Mouse (Mus musculus) gastrocnemius, adult 2 months (tissue): Measurements from ENCODE around the gene Taar8a. TPM values are rescaled to one million over a fixed set of nuclear protein-coding genes. Genes with fewer than 3 reads are reported as not detected.
"Not testable (repeated sequence)": the region's sequence is repeated elsewhere in the genome, so short reads cannot be mapped to it uniquely, and the experiment has no call there.

Source experiments
- DNase-seq: peaks from one replicate; pipeline ENCODE4 v3.0.0; 2022
- H3K27ac ChIP-seq: fragments of 200-600 bp; 2 replicates; pipeline ENCODE4 v1.8.1; 2022; ENCODE audit warnings: mild to moderate bottlenecking
- H3K4me3 ChIP-seq: fragments of 200-600 bp; 2 replicates; pipeline ENCODE4 v1.8.1; 2022; ENCODE audit warnings: mild to moderate bottlenecking, moderate library complexity
- CTCF ChIP-seq: fragments of 200-600 bp; IDR thresholded peaks from 2 replicates; pipeline ENCODE4 v1.8.1; 2022; ENCODE audit warnings: antibody characterized with exemption, mild to moderate bottlenecking, moderate library complexity
- intact Hi-C: fragments of 180-260 bp; cut with DNase I; formaldehyde crosslinking; loops from one replicate; pipeline ENCODE4 v1.15.1; 2025
- total RNA-seq, 2 experiments: library from RNA; stranded (reverse); gene quantifications; 2 replicates each; pipeline ENCODE4 v1.2.3; 2021

Gene Taar8a
- total RNA-seq, 2 experiments from 2014 or later = not detected

DNA sequence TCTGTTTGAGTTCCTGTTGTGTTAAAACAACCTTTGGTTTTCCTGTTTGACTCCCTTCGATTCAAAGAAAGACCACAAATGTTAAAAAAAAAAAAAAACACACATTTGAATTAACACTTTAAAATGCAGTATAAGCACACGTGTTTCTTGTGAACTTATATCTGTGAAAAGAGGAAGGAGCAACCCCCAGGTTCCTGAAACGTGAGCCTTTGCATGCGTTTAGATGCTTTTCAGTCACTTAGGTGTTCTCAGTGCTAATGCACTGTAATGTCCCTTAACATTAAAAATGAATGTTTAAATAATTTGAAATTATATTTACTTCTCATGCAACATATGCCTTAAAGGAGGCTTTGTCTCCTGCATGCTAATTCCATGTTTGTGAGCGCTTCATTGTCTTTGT lies 31.4 kb downstream of the Taar8a start:
- Histone ChIP-seq H3K27ac (no peak overlapping the region), H3K4me3 (no peak overlapping the region)
- intact Hi-C loops = no loop called here
- no peak for TF ChIP-seq CTCF
- DNase-seq = no peak

DNA sequence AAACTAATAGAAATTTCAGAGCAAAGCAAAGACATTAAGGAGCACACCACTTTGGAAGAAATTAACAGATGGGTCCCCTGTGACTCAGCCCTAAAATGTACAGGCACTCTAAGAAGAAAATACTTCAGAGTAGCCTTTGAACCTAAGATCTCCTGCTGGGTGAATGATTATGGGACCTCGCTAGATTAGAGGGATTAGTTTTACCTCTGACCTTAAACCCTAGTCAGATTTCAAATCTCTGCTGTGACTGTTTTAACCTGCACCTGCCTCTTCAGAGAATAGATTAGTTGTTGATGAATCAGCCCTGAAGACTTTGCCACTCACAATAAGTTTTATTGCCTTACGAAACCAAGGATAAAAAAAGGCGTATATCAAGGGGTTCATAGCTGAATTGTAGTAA lies 31.9 kb downstream of the Taar8a start:
- DNase-seq = no peak
- intact Hi-C loops = no loop called here
- Histone ChIP-seq H3K4me3 (no peak overlapping the region), H3K27ac (no peak overlapping the region)
- no peak for TF ChIP-seq CTCF

DNA sequence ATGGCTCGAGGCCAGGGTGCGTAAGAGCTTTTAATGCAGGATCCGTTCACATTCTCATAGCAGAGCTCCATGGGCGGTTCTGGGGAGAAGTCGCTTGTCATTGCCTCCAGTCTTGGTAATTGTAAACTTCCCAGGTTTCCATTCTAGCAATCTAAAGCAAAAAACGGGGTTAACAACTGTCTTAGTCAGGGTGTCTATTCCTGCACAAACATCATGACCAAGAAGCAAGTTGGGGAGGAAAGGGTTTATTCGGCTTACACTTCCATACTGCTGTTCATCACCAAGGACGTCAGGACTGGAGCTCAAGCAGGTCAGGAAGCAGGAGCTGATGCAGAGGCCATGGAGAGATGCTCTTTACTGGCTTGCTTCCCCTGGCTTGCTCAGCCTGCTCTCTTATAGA lies 33.1 kb downstream of the Taar8a start, which contains the start of gene Taar9:
Gene Taar9, minus strand, starts transcription at position 101 of the 400 bp plus-strand sequence.
- DNase-seq, H3K27ac ChIP-seq, H3K4me3 ChIP-seq, intact Hi-C loops: not testable (repeated sequence)

DNA sequence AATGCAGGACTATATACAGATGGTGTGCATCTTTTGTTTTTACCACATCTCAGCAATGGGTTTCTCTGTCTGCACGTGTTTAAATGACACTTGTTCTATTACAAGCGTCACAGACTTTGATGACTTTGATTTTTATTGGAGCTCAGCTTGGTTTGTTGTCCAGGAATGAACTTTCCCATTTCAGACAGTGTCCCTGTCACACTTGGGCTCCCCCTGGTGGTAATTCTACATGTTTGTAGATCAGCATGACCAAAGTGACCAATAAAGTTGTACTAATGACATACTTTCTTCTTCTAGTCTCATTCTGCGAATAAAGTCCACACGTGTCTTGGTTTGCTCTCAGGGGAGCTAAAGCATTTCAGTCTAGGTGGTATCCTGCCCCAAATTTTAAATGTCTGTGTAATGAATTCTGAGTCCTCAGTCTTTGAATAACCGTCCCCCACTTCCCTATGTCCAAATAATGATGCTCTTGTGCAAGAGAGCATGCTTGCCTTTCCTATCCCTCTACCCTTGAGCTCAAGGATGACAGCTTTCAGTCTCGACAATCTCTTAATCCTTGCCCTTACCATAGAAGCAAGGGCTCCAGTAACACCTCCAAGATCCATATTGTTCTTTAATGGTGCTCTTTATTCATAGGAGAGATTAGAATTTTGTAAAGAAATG lies 34.9 kb downstream of the Taar8a start:
- DNase-seq = peak; percentile 19
- H3K4me3 ChIP-seq = no peak overlapping the region
- peak; percentile 71 for TF ChIP-seq CTCF
- intact Hi-C loops = loop anchor here (1.0 kb wide), 1 partner anchor 132 kb away; no protein-coding TSS in a partner anchor
- H3K27ac ChIP-seq = no peak overlapping the region

Other genes starting within 250 kb of the Taar8a start
- gene Vnn3, start 225.0 kb upstream of the Taar8a start, total RNA-seq = not detected
- under 1 TPM; 0.17 to 0.23 TPM for gene Vnn1, start 181.8 kb upstream of the Taar8a start, total RNA-seq
- gene Taar1, start 156.1 kb upstream of the Taar8a start, total RNA-seq = not detected
- gene Taar2, start 137.9 kb upstream of the Taar8a start, total RNA-seq = not detected
- gene Taar3, start 126.9 kb upstream of the Taar8a start, total RNA-seq = not detected
- gene Taar4, start 116.0 kb upstream of the Taar8a start, total RNA-seq = not detected
- gene Taar5, start 105.8 kb upstream of the Taar8a start, total RNA-seq = not detected
- not detected for gene Taar6, start 90.9 kb upstream of the Taar8a start, total RNA-seq
- gene Taar7a, start 83.0 kb upstream of the Taar8a start, total RNA-seq = not detected
- not detected for gene Taar7b, start 76.6 kb upstream of the Taar8a start, total RNA-seq
- not detected for gene Taar7d, start 49.3 kb upstream of the Taar8a start, total RNA-seq
- not detected for gene Taar7e, start 38.9 kb upstream of the Taar8a start, total RNA-seq
- gene Taar7f, start 27.0 kb upstream of the Taar8a start, total RNA-seq = not detected
- gene Taar8b, start 15.8 kb downstream of the Taar8a start, total RNA-seq = not detected
- not detected for gene Taar8c, start 25.4 kb downstream of the Taar8a start, total RNA-seq
- gene Taar9, start 33.0 kb downstream of the Taar8a start, total RNA-seq = not detected
- gene Stx7, start 72.8 kb downstream of the Taar8a start, total RNA-seq = 10 to 100 TPM; 21.7 to 26.1 TPM
- under 1 TPM; 0.28 to 0.94 TPM for gene Moxd1, start 147.0 kb downstream of the Taar8a start, total RNA-seq